Mouse (Mus musculus): Measurements from ENCODE around the gene Rhbdf1. TPM values are rescaled to one million over a fixed set of nuclear protein-coding genes. Genes with fewer than 3 reads are reported as not detected.

Gene Rhbdf1
- polyA plus RNA-seq, 1 experiment from 2014 or later: 34.1 TPM

DNA sequence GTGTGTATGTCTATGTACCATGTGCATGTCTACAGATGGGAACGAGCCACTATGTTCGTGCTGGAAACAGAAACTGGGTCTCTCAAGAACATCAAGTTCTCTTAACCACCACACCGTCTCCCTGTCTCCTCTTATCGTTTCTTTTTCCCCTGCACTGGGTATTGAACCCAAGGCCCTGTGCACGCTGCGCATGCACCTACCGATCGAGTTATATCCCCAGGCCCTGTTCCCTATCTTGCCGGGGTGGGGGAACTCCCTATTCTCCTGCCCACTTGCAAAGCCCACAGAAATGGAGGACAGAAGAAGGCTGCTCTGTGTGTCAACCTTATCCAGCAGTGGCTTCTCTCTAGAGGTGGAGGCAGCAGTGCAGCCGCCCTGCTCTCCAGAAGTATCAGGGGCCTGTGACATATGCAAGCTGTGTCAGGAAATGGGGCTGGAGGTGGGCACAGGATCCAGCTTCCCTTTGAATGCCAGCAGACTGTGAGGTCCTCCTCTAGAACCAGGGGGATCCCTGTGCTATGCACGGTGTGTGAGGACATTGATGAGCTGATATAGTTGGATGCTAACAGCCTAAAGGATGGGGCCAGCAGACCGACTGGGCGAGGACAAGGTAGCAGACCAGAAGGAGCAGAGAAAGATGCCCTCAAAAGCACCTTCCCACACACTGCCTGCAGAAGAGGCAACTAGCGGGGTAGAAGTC, 23.7 kb downstream of the Rhbdf1 start:
- no peak for ATAC-seq (ENCODE audit: extremely low read depth, insufficient number of reproducible peaks, low FRiP score, low TSS enrichment)
- WGBS: 63% methylated on average over 14 of the region's 14 CpGs
- peaks cover 9% of the 10 kb centered on the region for H3K4me1 ChIP-seq
- no peak overlapping the region for H3K4me3 ChIP-seq
- H3K36me3 ChIP-seq: no peaks in the 10 kb centered on the region
- H3K9me3 ChIP-seq: no peaks in the 10 kb centered on the region
- peaks cover 45% of the 10 kb centered on the region for H3K27me3 ChIP-seq (replicated peaks)
- no peak overlapping the region for H3K27ac ChIP-seq (replicated peaks)
- no peak overlapping the region for H3K9ac ChIP-seq
- H3K4me2 ChIP-seq: no peak overlapping the region

- Histone ChIP-seq H3K9ac (no peak overlapping the region), H3K4me2 (no peak overlapping the region), H3K9me3 (no peaks in the 10 kb centered on the region), H3K27me3 (replicated peaks) (peaks cover 39% of the 10 kb centered on the region), H3K4me3 (no peak overlapping the region), H3K36me3 (no peaks in the 10 kb centered on the region), H3K27ac (replicated peaks) (no peak overlapping the region), H3K4me1 (peaks cover 9% of the 10 kb centered on the region)
- WGBS: 53% methylated on average over 3 of the region's 3 CpGs
- ATAC-seq (ENCODE audit: extremely low read depth, insufficient number of reproducible peaks, low FRiP score, low TSS enrichment): no peak
Observed at GRCm38 (mm10) chr11:32197766-32198165, 24.3 kb downstream of the Rhbdf1 start.

DNA sequence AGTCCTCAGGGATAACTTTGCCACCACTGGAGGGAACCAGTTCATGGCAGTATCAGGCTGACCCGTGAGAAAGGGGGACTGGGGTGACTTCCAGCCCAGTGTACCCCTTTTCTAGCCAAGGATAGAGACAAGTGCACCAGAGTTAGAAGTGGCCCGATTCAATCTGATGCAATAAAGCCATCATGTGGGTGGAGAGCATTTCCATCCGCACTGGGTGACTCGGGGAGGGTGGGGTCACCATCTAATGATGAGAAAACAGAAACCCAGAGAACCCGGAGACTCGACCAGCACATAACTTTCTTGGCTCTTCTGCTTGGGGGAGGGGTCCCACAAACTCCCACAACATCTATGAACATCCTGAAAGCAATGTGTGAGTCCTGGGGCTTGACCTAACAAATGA, 25.4 kb downstream of the Rhbdf1 start:
- Histone ChIP-seq H3K4me2 (no peak overlapping the region), H3K27me3 (replicated peaks) (peaks cover 37% of the 10 kb centered on the region), H3K9me3 (no peaks in the 10 kb centered on the region), H3K36me3 (no peaks in the 10 kb centered on the region), H3K4me1 (peaks cover 11% of the 10 kb centered on the region), H3K9ac (no peak overlapping the region), H3K4me3 (no peak overlapping the region), H3K27ac (replicated peaks) (no peak overlapping the region)
- 73% methylated on average over 6 of the region's 6 CpGs for WGBS
- ATAC-seq (ENCODE audit: extremely low read depth, insufficient number of reproducible peaks, low FRiP score, low TSS enrichment): no peak

DNA sequence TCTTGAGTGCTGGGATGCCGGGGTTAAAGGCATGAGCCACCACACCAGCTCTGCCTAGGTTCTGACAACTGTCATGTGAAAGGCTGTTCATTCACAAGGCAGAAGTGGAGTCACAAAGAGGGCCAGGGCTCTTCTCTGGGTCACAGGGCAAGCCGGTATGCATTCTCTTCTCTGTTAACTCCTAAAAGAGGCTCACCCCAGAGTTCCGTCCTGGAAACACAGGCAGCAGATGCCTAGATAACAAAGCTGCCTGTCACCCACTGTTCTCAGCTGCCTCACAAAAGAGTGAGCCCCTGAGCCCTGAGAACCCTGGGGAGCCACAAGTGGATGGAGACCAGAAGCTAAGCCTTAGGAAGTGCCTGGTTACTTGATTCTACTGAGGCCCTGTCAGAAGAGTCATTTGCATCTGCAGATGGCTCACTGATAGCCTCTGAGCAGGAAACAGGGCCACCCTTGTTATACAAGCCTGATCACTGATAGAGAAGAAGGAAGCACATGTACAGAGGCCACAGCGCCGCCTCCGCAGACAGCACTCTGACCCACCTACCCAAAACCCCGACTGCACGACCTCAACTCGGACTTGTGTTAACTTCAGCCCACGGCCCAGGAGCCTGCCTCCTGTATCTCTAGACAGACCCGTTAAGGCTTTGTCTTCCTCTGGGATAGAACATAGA, 26.1 kb downstream of the Rhbdf1 start:
- no peak overlapping the region for H3K9ac ChIP-seq
- peaks cover 14% of the 10 kb centered on the region for H3K4me1 ChIP-seq
- 20% methylated on average over 11 of the region's 11 CpGs for WGBS
- no peaks in the 10 kb centered on the region for H3K9me3 ChIP-seq
- H3K27ac ChIP-seq (replicated peaks): no peak overlapping the region
- H3K4me3 ChIP-seq: no peak overlapping the region
- ATAC-seq (ENCODE audit: extremely low read depth, insufficient number of reproducible peaks, low FRiP score, low TSS enrichment): no peak
- H3K4me2 ChIP-seq: no peak overlapping the region
- no peaks in the 10 kb centered on the region for H3K36me3 ChIP-seq
- peaks cover 39% of the 10 kb centered on the region for H3K27me3 ChIP-seq (replicated peaks)

DNA sequence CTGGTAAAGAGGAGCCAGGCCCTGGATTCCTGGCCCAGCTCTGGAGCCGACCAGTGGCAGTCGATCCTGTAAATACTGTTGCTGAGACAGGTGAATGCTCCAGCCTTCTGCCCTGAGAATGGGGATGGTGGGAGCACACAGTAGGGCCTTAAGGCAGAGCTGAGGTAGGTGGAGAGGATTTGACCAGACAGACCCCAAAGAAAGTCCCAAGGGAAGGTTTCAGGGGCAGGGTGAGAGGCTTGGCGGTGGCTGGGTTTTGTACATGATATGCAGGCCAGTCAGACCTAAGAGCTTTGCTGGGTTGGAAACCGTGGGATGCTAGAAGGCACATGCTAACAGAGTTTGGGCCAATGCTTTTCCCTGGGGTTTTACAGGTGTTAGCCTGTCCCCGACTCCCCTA, 27.5 kb downstream of the Rhbdf1 start:
- no peak for ATAC-seq (ENCODE audit: extremely low read depth, insufficient number of reproducible peaks, low FRiP score, low TSS enrichment)
- H3K36me3 ChIP-seq: no peaks in the 10 kb centered on the region
- H3K9me3 ChIP-seq: no peaks in the 10 kb centered on the region
- no peak overlapping the region for H3K4me2 ChIP-seq
- H3K4me3 ChIP-seq: no peak overlapping the region
- peaks cover 36% of the 10 kb centered on the region for H3K27me3 ChIP-seq (replicated peaks)
- H3K9ac ChIP-seq: no peak overlapping the region
- H3K4me1 ChIP-seq: peaks cover 17% of the 10 kb centered on the region; the same call in 1 of the 2 replicates
- H3K27ac ChIP-seq (replicated peaks): no peak overlapping the region
- 78% methylated on average over 5 of the region's 5 CpGs for WGBS

- H3K4me2 ChIP-seq: no peak overlapping the region
- H3K4me1 ChIP-seq: peaks cover 13% of the 10 kb centered on the region; the same call in 1 of the 2 replicates
- WGBS: 72% methylated on average over 10 of the region's 10 CpGs
- no peak for ATAC-seq (ENCODE audit: extremely low read depth, insufficient number of reproducible peaks, low FRiP score, low TSS enrichment)
- no peaks in the 10 kb centered on the region for H3K36me3 ChIP-seq
- H3K27me3 ChIP-seq (replicated peaks): peaks cover 36% of the 10 kb centered on the region
- no peak overlapping the region for H3K9ac ChIP-seq
- H3K4me3 ChIP-seq: no peak overlapping the region
- H3K27ac ChIP-seq (replicated peaks): no peak overlapping the region
- H3K9me3 ChIP-seq: no peaks in the 10 kb centered on the region
Observed at GRCm38 (mm10) chr11:32194086-32194485, 28.0 kb downstream of the Rhbdf1 start.

- no peak for ATAC-seq (ENCODE audit: extremely low read depth, insufficient number of reproducible peaks, low FRiP score, low TSS enrichment)
- whole genome bisulfite sequencing: 83% methylated on average over 10 of the region's 10 CpGs
- Histone ChIP-seq H3K4me1 (peaks cover 13% of the 10 kb centered on the region; the same call in 1 of the 2 replicates), H3K27ac (replicated peaks) (no peak overlapping the region), H3K9me3 (no peaks in the 10 kb centered on the region), H3K36me3 (no peaks in the 10 kb centered on the region), H3K4me3 (no peak overlapping the region), H3K9ac (no peak overlapping the region), H3K27me3 (replicated peaks) (peaks cover 30% of the 10 kb centered on the region), H3K4me2 (no peak overlapping the region)
Observed at GRCm38 (mm10) chr11:32193156-32193555, 28.9 kb downstream of the Rhbdf1 start.

DNA sequence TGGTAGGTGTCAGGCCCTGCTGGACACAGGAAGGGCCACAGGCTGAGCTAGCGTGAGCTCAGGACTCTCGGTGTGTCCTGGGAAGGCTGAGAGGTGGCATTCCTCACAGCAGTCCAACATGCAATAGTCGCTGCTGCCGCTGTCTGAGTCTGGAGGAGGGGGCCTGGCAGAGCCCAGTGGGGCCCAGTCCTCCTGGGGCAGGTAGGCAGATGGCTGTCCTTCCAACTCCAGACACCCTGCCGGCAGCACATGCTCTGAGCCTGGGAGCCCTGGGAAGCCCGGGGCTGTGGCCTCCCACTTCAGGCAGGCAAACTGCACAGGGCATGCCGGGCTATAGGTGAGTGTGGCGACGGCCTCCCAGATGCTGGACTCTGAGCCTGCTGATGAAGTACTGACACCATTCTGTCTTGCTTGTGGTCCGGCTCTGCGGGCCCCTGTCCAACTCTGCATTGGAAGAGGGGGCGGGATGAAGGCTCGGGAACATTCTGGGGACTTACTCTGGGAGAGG, 31.4 kb downstream of the Rhbdf1 start:
- peaks cover 13% of the 10 kb centered on the region; the same call in 1 of the 2 replicates for H3K4me1 ChIP-seq

GRCm38 (mm10) chr11:32190119-32190518, 32.0 kb downstream of the Rhbdf1 start:
- no peak overlapping the region for H3K9ac ChIP-seq
- no peak overlapping the region for H3K27ac ChIP-seq (replicated peaks)
- no peaks in the 10 kb centered on the region for H3K9me3 ChIP-seq
- no peak for ATAC-seq (ENCODE audit: extremely low read depth, insufficient number of reproducible peaks, low FRiP score, low TSS enrichment)
- peaks cover 13% of the 10 kb centered on the region; the same call in 1 of the 2 replicates for H3K4me1 ChIP-seq
- H3K4me2 ChIP-seq: no peak overlapping the region
- 77% methylated on average over 9 of the region's 9 CpGs for WGBS
- H3K36me3 ChIP-seq: no peaks in the 10 kb centered on the region
- no peak overlapping the region for H3K4me3 ChIP-seq
- peaks cover 15% of the 10 kb centered on the region for H3K27me3 ChIP-seq (replicated peaks)

More for the DNA sequence above, 31.4 kb downstream of the Rhbdf1 start:
- H3K4me3 ChIP-seq: no peak overlapping the region
- peaks cover 18% of the 10 kb centered on the region for H3K27me3 ChIP-seq (replicated peaks)
- ATAC-seq (ENCODE audit: extremely low read depth, insufficient number of reproducible peaks, low FRiP score, low TSS enrichment): no peak
- no peaks in the 10 kb centered on the region for H3K9me3 ChIP-seq
- WGBS: 66% methylated on average over 13 of the region's 13 CpGs
- no peak overlapping the region for H3K4me2 ChIP-seq
- no peak overlapping the region for H3K9ac ChIP-seq
- H3K27ac ChIP-seq (replicated peaks): no peak overlapping the region
- no peaks in the 10 kb centered on the region for H3K36me3 ChIP-seq

DNA sequence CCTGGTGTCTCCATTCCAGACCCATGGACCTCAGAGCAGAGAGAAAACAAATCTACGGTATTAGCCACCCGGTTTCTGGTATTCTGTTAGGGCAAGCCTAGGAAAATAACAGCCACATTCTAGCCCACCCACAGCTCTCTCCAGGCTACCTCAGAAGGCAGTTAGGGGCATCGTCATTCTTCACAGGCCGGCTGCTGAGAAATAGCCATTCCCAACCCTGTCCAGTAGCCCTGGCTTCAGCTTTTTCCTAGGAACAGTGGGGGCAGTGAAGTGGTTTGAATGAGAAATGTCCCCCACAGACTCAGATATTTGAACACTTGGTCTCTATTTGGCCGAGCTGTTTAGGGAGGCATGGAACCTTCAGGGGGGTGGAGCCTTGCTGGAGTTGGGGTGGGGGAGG, 32.7 kb downstream of the Rhbdf1 start:
- Histone ChIP-seq H3K4me3 (no peak overlapping the region), H3K4me1 (peaks cover 13% of the 10 kb centered on the region; the same call in 1 of the 2 replicates), H3K27me3 (replicated peaks) (peaks cover 11% of the 10 kb centered on the region; the same call in 1 of the 2 replicates), H3K4me2 (no peak overlapping the region), H3K9me3 (no peaks in the 10 kb centered on the region), H3K9ac (no peak overlapping the region), H3K27ac (replicated peaks) (no peak overlapping the region), H3K36me3 (no peaks in the 10 kb centered on the region)
- ATAC-seq (ENCODE audit: extremely low read depth, insufficient number of reproducible peaks, low FRiP score, low TSS enrichment): no peak
- WGBS: 57% methylated on average over 5 of the region's 5 CpGs

GRCm38 (mm10) chr11:32188881-32189280, 33.2 kb downstream of the Rhbdf1 start:
- Histone ChIP-seq H3K36me3 (no peaks in the 10 kb centered on the region), H3K27ac (replicated peaks) (no peak overlapping the region), H3K9me3 (no peaks in the 10 kb centered on the region), H3K27me3 (replicated peaks) (peaks cover 9% of the 10 kb centered on the region; the same call in 1 of the 2 replicates), H3K4me2 (no peak overlapping the region), H3K4me3 (no peak overlapping the region), H3K4me1 (peaks cover 13% of the 10 kb centered on the region; the same call in 1 of the 2 replicates), H3K9ac (no peak overlapping the region)
- no peak for ATAC-seq (ENCODE audit: extremely low read depth, insufficient number of reproducible peaks, low FRiP score, low TSS enrichment)
- WGBS: 79% methylated on average over 12 of the region's 12 CpGs

Data from heart, embryonic 13.5 days (tissue).